Mouse (Mus musculus) intestine, postnatal 0 days (tissue): Measurements from ENCODE around the gene Cib4. TPM values are rescaled to one million over a fixed set of nuclear protein-coding genes. Genes with fewer than 3 reads are reported as not detected.

Source experiments
- ATAC-seq: fragments of 200-750 bp; cut with Nextera tagmentation; 2 replicates; pipeline ENCODE4 v1.8.0; 2017; ENCODE audit warnings: mild to moderate bottlenecking, moderate TSS enrichment, moderate library complexity
- H3K27ac ChIP-seq: fragments of 300-500 bp; sonication (generic); 2 replicates; pipeline ENCODE4 v1.5.1; 2014; ENCODE audit warnings: mild to moderate bottlenecking, low read depth, low read length, moderate library complexity
- H3K27me3 ChIP-seq: fragments of 300-500 bp; sonication (generic); replicated peaks from 2 replicates; pipeline ENCODE4 v1.6.1; 2014; ENCODE audit warnings: low read length, mixed read lengths; ENCODE audit not compliant: control insufficient read depth, insufficient read depth
- H3K36me3 ChIP-seq: fragments of 300-500 bp; sonication (generic); 2 replicates; pipeline ENCODE4 v1.6.1; 2014; ENCODE audit warnings: mild to moderate bottlenecking, moderate library complexity; ENCODE audit not compliant: control insufficient read depth, insufficient read depth
- H3K4me1 ChIP-seq: fragments of 300-500 bp; sonication (generic); replicated peaks from 2 replicates; pipeline ENCODE4 v1.6.1; 2014; ENCODE audit warnings: antibody characterized with exemption, low read length, mixed read lengths; ENCODE audit not compliant: control insufficient read depth, insufficient read depth
- H3K4me2 ChIP-seq: fragments of 300-500 bp; sonication (generic); replicated peaks from 2 replicates; pipeline ENCODE4 v1.6.1; 2014; ENCODE audit warnings: low read depth, mild to moderate bottlenecking, moderate library complexity
- H3K4me3 ChIP-seq: fragments of 300-500 bp; sonication (generic); 2 replicates; pipeline ENCODE4 v1.5.1; 2014; ENCODE audit warnings: low read depth, low read length
- H3K9ac ChIP-seq: fragments of 300-500 bp; sonication (generic); 2 replicates; pipeline ENCODE4 v1.6.1; 2014; ENCODE audit warnings: mild to moderate bottlenecking, low read depth, low read length
- H3K9me3 ChIP-seq: fragments of 300-500 bp; sonication (generic); 2 replicates; pipeline ENCODE4 v1.6.1; 2016; ENCODE audit warnings: mixed run types; ENCODE audit not compliant: control insufficient read depth
- CTCF ChIP-seq: sonication (generic); IDR thresholded peaks from 2 replicates; pipeline ENCODE4 v1.5.1; 2016; ENCODE audit warnings: low read depth, mild to moderate bottlenecking, control low read depth, antibody characterized with exemption, moderate library complexity
- WGBS: fragments of 180-500 bp; shearing (Covaris S2); extraction: QIAGEN DNeasy Blood & Tissue Kit; methylation state at CpG from one replicate; pipeline ENCODE4 v1.1.7; 2014; 5-methylcytosine and 5-hydroxymethylcytosine counted together
- polyA plus RNA-seq: library from polyadenylated mRNA; unstranded; fragments of >200 nt; fragmentation: Nextera tagmentation; extraction: Ambion mirVana; gene quantifications from 2 replicates; pipeline ENCODE4 v1.2.1, GENCODE M21; 2015

The Cib4 gene
- polyA plus RNA-seq, 1 experiment from 2014 or later, result not detected

GRCm38 (mm10) chr5:30516376-30516775 lies 29.3 kb downstream of the Cib4 start:
- no peak overlapping the region for H3K4me2 ChIP-seq
- WGBS, result 58% methylated on average over 7 of the region's 7 CpGs
- H3K27me3 ChIP-seq, result no peaks in the 10 kb centered on the region
- H3K4me3 ChIP-seq, result no peak overlapping the region
- H3K9me3 ChIP-seq, result no peaks in the 10 kb centered on the region
- H3K27ac ChIP-seq, result no peak overlapping the region
- ATAC-seq, result no peak
- no peaks in the 10 kb centered on the region for H3K4me1 ChIP-seq
- no peak overlapping the region for H3K9ac ChIP-seq
- peak; percentile 86 for TF ChIP-seq CTCF
- H3K36me3 ChIP-seq, result no peaks in the 10 kb centered on the region

- ATAC-seq, result no peak
- Histone ChIP-seq H3K9me3 (no peaks in the 10 kb centered on the region), H3K4me2 (no peak overlapping the region), H3K4me1 (no peaks in the 10 kb centered on the region), H3K9ac (no peak overlapping the region), H3K27me3 (no peaks in the 10 kb centered on the region), H3K27ac (no peak overlapping the region), H3K4me3 (no peak overlapping the region), H3K36me3 (no peaks in the 10 kb centered on the region)
- no peak for TF ChIP-seq CTCF
- 85% methylated on average over 8 of the region's 8 CpGs for WGBS
Observed at GRCm38 (mm10) chr5:30513111-30513510, 32.5 kb downstream of the Cib4 start.

- no peak overlapping the region for H3K4me2 ChIP-seq
- no peak for TF ChIP-seq CTCF
- H3K27me3 ChIP-seq, result no peaks in the 10 kb centered on the region
- 77% methylated on average over 7 of the region's 7 CpGs for WGBS
- H3K9ac ChIP-seq, result no peak overlapping the region
- H3K4me3 ChIP-seq, result no peak overlapping the region
- H3K4me1 ChIP-seq, result no peaks in the 10 kb centered on the region
- ATAC-seq, result no peak
- H3K36me3 ChIP-seq, result no peaks in the 10 kb centered on the region
- H3K9me3 ChIP-seq, result no peaks in the 10 kb centered on the region
- no peak overlapping the region for H3K27ac ChIP-seq
Observed at GRCm38 (mm10) chr5:30497299-30497698, 48.3 kb downstream of the Cib4 start.

GRCm38 (mm10) chr5:30496821-30497220 lies 48.8 kb downstream of the Cib4 start:
- Histone ChIP-seq H3K36me3 (no peaks in the 10 kb centered on the region), H3K4me2 (no peak overlapping the region), H3K9ac (no peak overlapping the region), H3K4me3 (no peak overlapping the region), H3K27me3 (no peaks in the 10 kb centered on the region), H3K4me1 (no peaks in the 10 kb centered on the region), H3K27ac (no peak overlapping the region), H3K9me3 (no peaks in the 10 kb centered on the region)
- TF ChIP-seq CTCF, result no peak
- 42% methylated on average over 8 of the region's 8 CpGs for WGBS
- ATAC-seq, result no peak

GRCm38 (mm10) chr5:30495288-30495687 lies 50.3 kb downstream of the Cib4 start:
- no peaks in the 10 kb centered on the region for H3K36me3 ChIP-seq
- H3K27ac ChIP-seq, result no peak overlapping the region
- no peaks in the 10 kb centered on the region for H3K27me3 ChIP-seq
- H3K9ac ChIP-seq, result no peak overlapping the region
- H3K4me3 ChIP-seq, result no peak overlapping the region
- H3K4me2 ChIP-seq, result no peak overlapping the region
- no peaks in the 10 kb centered on the region for H3K9me3 ChIP-seq
- no peaks in the 10 kb centered on the region for H3K4me1 ChIP-seq
- no peak for ATAC-seq
- 58% methylated on average over 2 of the region's 2 CpGs for WGBS
- TF ChIP-seq CTCF, result no peak

- H3K9ac ChIP-seq, result no peak overlapping the region
- TF ChIP-seq CTCF, result no peak
- no peak overlapping the region for H3K4me2 ChIP-seq
- no peaks in the 10 kb centered on the region for H3K9me3 ChIP-seq
- WGBS, result 71% methylated on average over 7 of the region's 7 CpGs
- H3K27me3 ChIP-seq, result no peaks in the 10 kb centered on the region
- no peaks in the 10 kb centered on the region for H3K4me1 ChIP-seq
- no peak overlapping the region for H3K4me3 ChIP-seq
- no peak for ATAC-seq
- H3K36me3 ChIP-seq, result no peaks in the 10 kb centered on the region
- H3K27ac ChIP-seq, result no peak overlapping the region
Observed at GRCm38 (mm10) chr5:30494606-30495005, 51.0 kb downstream of the Cib4 start.

GRCm38 (mm10) chr5:30493723-30494122 lies 51.9 kb downstream of the Cib4 start:
- Histone ChIP-seq H3K36me3 (no peaks in the 10 kb centered on the region), H3K27ac (no peak overlapping the region), H3K27me3 (no peaks in the 10 kb centered on the region), H3K4me1 (no peaks in the 10 kb centered on the region), H3K9me3 (no peaks in the 10 kb centered on the region), H3K4me3 (no peak overlapping the region), H3K9ac (no peak overlapping the region), H3K4me2 (no peak overlapping the region)
- no peak for TF ChIP-seq CTCF
- WGBS, result 64% methylated on average over 7 of the region's 7 CpGs
- ATAC-seq, result no peak
